Mouse (Mus musculus) stomach, postnatal 0 days (tissue): ENCODE results near the gene Ttc23. TPM values are rescaled to one million over a fixed set of nuclear protein-coding genes. Genes with fewer than 3 reads are reported as not detected.

Experiments used
- ATAC-seq: fragments of 200-750 bp; cut with Nextera tagmentation; 2 replicates; pipeline ENCODE4 v1.8.0; 2017; ENCODE audit not compliant: low FRiP score, low TSS enrichment
- DNase-seq: peaks from one replicate; pipeline ENCODE4 v3.0.0-alpha.2; 2016; ENCODE audit warnings: low spot score
- H3K27ac ChIP-seq: fragments of 300-500 bp; sonication (generic); replicated peaks from 2 replicates; pipeline ENCODE4 v1.5.1; 2014; ENCODE audit warnings: mild to moderate bottlenecking, control low read depth
- H3K27me3 ChIP-seq: fragments of 300-500 bp; sonication (generic); 2 replicates; pipeline ENCODE4 v1.6.1; 2014; ENCODE audit warnings: low read length; ENCODE audit not compliant: control insufficient read depth, insufficient read depth
- H3K36me3 ChIP-seq: fragments of 300-500 bp; sonication (generic); 2 replicates; pipeline ENCODE4 v1.6.1; 2014; ENCODE audit warnings: low read length, mixed read lengths; ENCODE audit not compliant: control insufficient read depth, insufficient read depth
- H3K4me1 ChIP-seq: fragments of 300-500 bp; sonication (generic); replicated peaks from 2 replicates; pipeline ENCODE4 v1.6.1; 2014; ENCODE audit warnings: antibody characterized with exemption; ENCODE audit not compliant: control insufficient read depth, insufficient read depth
- H3K4me2 ChIP-seq: fragments of 300-500 bp; sonication (generic); replicated peaks from 2 replicates; pipeline ENCODE4 v1.6.1; 2014; ENCODE audit warnings: low read depth, mild to moderate bottlenecking, control low read depth, moderate library complexity
- H3K4me3 ChIP-seq: fragments of 300-500 bp; sonication (generic); 2 replicates; pipeline ENCODE4 v1.5.1; 2014; ENCODE audit warnings: low read depth, low read length, control low read depth
- H3K9ac ChIP-seq: fragments of 300-500 bp; sonication (generic); 2 replicates; pipeline ENCODE4 v1.6.1; 2014; ENCODE audit warnings: mild to moderate bottlenecking, low read length, control low read depth, mixed read lengths
- H3K9me3 ChIP-seq: fragments of 300-500 bp; sonication (generic); 2 replicates; pipeline ENCODE4 v1.6.1; 2016; ENCODE audit warnings: low read length; ENCODE audit not compliant: control insufficient read depth
- CTCF ChIP-seq: IDR thresholded peaks from 2 replicates; pipeline ENCODE4 v1.5.1; 2016; ENCODE audit warnings: antibody characterized with exemption, low read depth, mild to moderate bottlenecking, moderate library complexity
- EP300 ChIP-seq: optimal IDR thresholded peaks from 2 replicates; pipeline ENCODE3; 2016; ENCODE audit warnings: antibody characterized with exemption
- WGBS: fragments of 180-500 bp; shearing (Covaris S2); extraction: QIAGEN DNeasy Blood & Tissue Kit; methylation state at CpG from one replicate; pipeline ENCODE4 v1.1.7; 2014; 5-methylcytosine and 5-hydroxymethylcytosine counted together
- polyA plus RNA-seq: library from polyadenylated mRNA; unstranded; fragments of >200 nt; fragmentation: Nextera tagmentation; extraction: Ambion mirVana; gene quantifications from 2 replicates; pipeline ENCODE4 v1.2.1, GENCODE M21; 2015

Ttc23 gene
- polyA plus RNA-seq, 1 experiment from 2014 or later, result 12.6 TPM

GRCm38 (mm10) chr7:67646131-67646530 lies 1.1 kb upstream of the Ttc23 start:
- Histone ChIP-seq H3K36me3 (no peaks in the 10 kb centered on the region), H3K9me3 (no peaks in the 10 kb centered on the region), H3K4me1 (no peaks in the 10 kb centered on the region), H3K27me3 (no peaks in the 10 kb centered on the region), H3K4me3 (peak overlapping the region; percentile 74), H3K4me2 (peak overlapping the region; percentile 72), H3K27ac (peak overlapping the region; percentile 97), H3K9ac (peak overlapping the region; percentile 91)
- DNase-seq (no peak), ATAC-seq (no peak)
- WGBS, result 5% methylated on average over 6 of the region's 6 CpGs
- TF ChIP-seq EP300, result no peak
- TF ChIP-seq CTCF, result no peak

- H3K4me1 ChIP-seq, result no peaks in the 10 kb centered on the region
- H3K27ac ChIP-seq, result no peak overlapping the region
- no peaks in the 10 kb centered on the region for H3K9me3 ChIP-seq
- no peak overlapping the region for H3K9ac ChIP-seq
- no peak for DNase-seq
- H3K4me2 ChIP-seq, result peak overlapping the region; percentile 58
- no peak for ATAC-seq
- H3K36me3 ChIP-seq, result no peaks in the 10 kb centered on the region
- H3K4me3 ChIP-seq, result peak overlapping the region; percentile 48; the same call in 1 of the 2 replicates
- 55% methylated on average over 4 of the region's 4 CpGs for WGBS
- no peaks in the 10 kb centered on the region for H3K27me3 ChIP-seq
- TF ChIP-seq CTCF, result no peak
- no peak for TF ChIP-seq EP300
These were observed 1.2 kb downstream of the Ttc23 start for GRCm38 (mm10) chr7:67648376-67648775.

DNA sequence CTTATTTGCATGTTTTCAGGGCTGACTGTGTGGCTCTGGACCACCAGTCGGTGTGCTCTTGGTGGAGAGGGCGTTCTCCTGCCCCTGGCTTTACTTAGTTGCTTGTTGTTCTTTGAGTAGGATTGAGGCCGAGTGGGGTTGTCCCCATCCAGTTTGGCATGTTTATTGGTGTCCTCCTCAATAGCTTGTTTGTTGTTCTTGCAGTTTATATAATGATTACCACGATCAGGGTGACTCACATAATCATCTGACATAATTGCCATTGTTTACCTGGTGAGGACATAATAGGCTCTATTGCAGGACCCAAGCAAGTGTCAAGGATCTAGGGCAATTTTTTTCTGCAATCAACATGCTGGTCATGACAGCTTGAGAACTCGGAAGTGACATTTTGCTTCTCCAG lies 5.0 kb downstream of the Ttc23 start:
- Histone ChIP-seq H3K4me3 (no peak overlapping the region), H3K9me3 (no peaks in the 10 kb centered on the region), H3K27ac (no peak overlapping the region), H3K36me3 (no peaks in the 10 kb centered on the region), H3K4me2 (no peak overlapping the region), H3K9ac (no peak overlapping the region), H3K4me1 (0 out of 2 replicates have a peak, but pooled peaks cover 4% of the 10 kb centered on the region), H3K27me3 (no peaks in the 10 kb centered on the region)
- TF ChIP-seq CTCF, result no peak
- no peak for TF ChIP-seq EP300
- ATAC-seq, result no peak
- WGBS, result 66% methylated on average over 5 of the region's 5 CpGs
- no peak for DNase-seq

GRCm38 (mm10) chr7:67654668-67655067 lies 7.5 kb downstream of the Ttc23 start:
- H3K36me3 ChIP-seq, result no peaks in the 10 kb centered on the region
- no peak overlapping the region for H3K4me3 ChIP-seq
- no peak overlapping the region for H3K9ac ChIP-seq
- WGBS, result 37% methylated on average over 7 of the region's 7 CpGs
- TF ChIP-seq CTCF, result no peak
- TF ChIP-seq EP300, result no peak
- no peak overlapping the region for H3K4me2 ChIP-seq
- no peak for DNase-seq
- no peaks in the 10 kb centered on the region for H3K9me3 ChIP-seq
- ATAC-seq, result no peak; the same call in 1 of the 2 replicates
- no peaks in the 10 kb centered on the region for H3K27me3 ChIP-seq
- 0 out of 2 replicates have a peak, but pooled peaks cover 4% of the 10 kb centered on the region for H3K4me1 ChIP-seq
- H3K27ac ChIP-seq, result no peak overlapping the region

DNA sequence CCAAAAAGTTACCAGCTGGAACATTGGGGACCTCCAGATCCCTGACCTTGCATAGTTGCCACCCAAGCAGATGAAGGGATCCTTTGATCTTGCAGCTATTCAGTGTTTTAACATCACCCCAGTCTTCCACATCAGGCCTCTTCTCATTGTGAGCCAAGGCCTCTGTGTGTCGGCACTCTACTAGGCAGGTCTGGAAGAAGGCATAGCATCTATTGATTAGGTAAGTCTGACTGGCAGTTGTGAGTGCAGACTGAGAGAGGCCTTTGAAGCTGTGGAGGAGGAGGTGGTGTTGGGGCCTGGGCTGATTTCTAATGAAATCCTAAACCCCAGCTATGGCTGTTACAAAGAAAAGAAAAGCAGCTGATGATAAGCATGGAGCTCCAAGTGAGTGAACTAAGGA lies 8.0 kb downstream of the Ttc23 start:
- no peaks in the 10 kb centered on the region for H3K27me3 ChIP-seq
- H3K9ac ChIP-seq, result no peak overlapping the region
- TF ChIP-seq CTCF (no peak), EP300 (no peak)
- ATAC-seq, result peak; percentile 77
- WGBS, result 34% methylated on average over 1 of the region's 1 CpGs
- no peaks in the 10 kb centered on the region for H3K9me3 ChIP-seq
- peak overlapping the region; percentile 13; the same call in 1 of the 2 replicates for H3K27ac ChIP-seq
- no peak overlapping the region for H3K4me3 ChIP-seq
- H3K36me3 ChIP-seq, result no peaks in the 10 kb centered on the region
- H3K4me1 ChIP-seq, result 0 out of 2 replicates have a peak, but pooled peaks cover 4% of the 10 kb centered on the region
- 0 out of 2 replicates have a peak overlapping the region, but pooled peaks have one; percentile 11 for H3K4me2 ChIP-seq
- no peak for DNase-seq

GRCm38 (mm10) chr7:67658110-67658509 lies 10.9 kb downstream of the Ttc23 start:
- DNase-seq, result no peak
- 0 out of 2 replicates have a peak, but pooled peaks cover 4% of the 10 kb centered on the region for H3K4me1 ChIP-seq
- TF ChIP-seq CTCF, result no peak; the same call in 1 of the 2 replicates
- no peak for TF ChIP-seq EP300
- no peak overlapping the region for H3K4me2 ChIP-seq
- H3K9me3 ChIP-seq, result no peaks in the 10 kb centered on the region
- H3K27ac ChIP-seq, result no peak overlapping the region
- H3K36me3 ChIP-seq, result no peaks in the 10 kb centered on the region
- H3K4me3 ChIP-seq, result no peak overlapping the region
- no peak for ATAC-seq
- 81% methylated on average over 4 of the region's 4 CpGs for WGBS
- H3K27me3 ChIP-seq, result no peaks in the 10 kb centered on the region
- H3K9ac ChIP-seq, result no peak overlapping the region
